Mouse (Mus musculus): ENCODE measurements around the gene Msmo1. TPM values are rescaled to one million over a fixed set of nuclear protein-coding genes. Genes with fewer than 3 reads are reported as not detected.

Gene Msmo1
- polyA plus RNA-seq, 1 experiment, result 150 TPM

DNA sequence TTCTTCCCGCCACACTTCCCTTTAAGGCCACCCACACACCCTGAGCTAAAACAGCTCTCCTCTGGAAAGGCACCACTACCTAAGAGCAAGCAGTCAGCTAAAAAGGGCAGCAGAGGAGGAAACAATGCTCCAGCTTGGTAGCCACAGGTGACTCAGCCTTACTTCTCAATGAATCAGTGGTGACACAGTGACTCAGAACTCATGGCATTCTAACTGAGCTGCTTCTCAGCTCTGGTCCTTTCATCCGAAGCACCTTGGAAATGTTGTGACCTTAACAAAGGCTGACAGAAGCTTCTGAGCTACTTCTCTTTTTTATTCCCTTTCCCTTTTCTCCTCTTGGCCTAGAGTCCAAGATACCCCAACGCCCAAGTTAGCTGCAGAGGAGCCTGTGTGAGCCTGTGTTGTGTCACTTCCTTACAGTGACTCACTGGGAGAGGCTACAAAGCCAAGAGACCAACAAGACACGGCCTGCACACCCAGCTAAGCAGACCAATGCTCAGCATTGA lies 7.3 kb downstream of the Msmo1 start:
- no peak overlapping the region for H3K4me3 ChIP-seq (ENCODE audit: insufficient read depth, low read length)
- H3K4me1 ChIP-seq (ENCODE audit: control insufficient read depth, insufficient read depth, low read length), result peaks cover 6% of the 10 kb centered on the region
- no peak overlapping the region for H3K27ac ChIP-seq (ENCODE audit: insufficient read depth, low read length)
- TF ChIP-seq POLR2A (IDR thresholded peaks at IDR 0.05; ENCODE audit: extremely low read depth, insufficient read depth, low read length), result no peak
- no peak for TF ChIP-seq CTCF (IDR thresholded peaks at IDR 0.05; ENCODE audit: extremely low read depth, insufficient read depth, low read length)

DNA sequence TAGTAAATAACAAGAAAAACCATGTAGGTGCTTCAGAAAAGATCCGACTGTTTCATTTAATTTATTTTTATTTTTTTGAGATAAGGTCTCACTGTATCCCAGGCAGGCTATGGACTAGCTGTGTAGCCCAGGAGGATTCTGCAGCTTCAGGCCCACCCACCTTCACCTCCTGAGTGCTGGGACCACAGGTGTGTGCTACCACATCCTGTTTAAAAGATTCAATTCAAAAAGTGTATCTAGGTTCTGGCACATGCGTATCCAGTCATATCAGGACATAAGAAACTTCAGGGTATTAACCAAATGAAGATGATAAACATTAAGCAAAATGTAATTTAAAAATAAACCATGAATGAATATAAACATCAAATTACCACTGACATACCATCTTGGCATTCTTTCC lies 10.4 kb downstream of the Msmo1 start:
- peaks cover 4% of the 10 kb centered on the region for H3K4me1 ChIP-seq (ENCODE audit: control insufficient read depth, insufficient read depth, low read length)
- H3K4me3 ChIP-seq (ENCODE audit: insufficient read depth, low read length), result no peak overlapping the region
- H3K27ac ChIP-seq (ENCODE audit: insufficient read depth, low read length), result no peak overlapping the region
- TF ChIP-seq POLR2A (IDR thresholded peaks at IDR 0.05; ENCODE audit: extremely low read depth, insufficient read depth, low read length), result no peak
- no peak for TF ChIP-seq CTCF (IDR thresholded peaks at IDR 0.05; ENCODE audit: extremely low read depth, insufficient read depth, low read length)

DNA sequence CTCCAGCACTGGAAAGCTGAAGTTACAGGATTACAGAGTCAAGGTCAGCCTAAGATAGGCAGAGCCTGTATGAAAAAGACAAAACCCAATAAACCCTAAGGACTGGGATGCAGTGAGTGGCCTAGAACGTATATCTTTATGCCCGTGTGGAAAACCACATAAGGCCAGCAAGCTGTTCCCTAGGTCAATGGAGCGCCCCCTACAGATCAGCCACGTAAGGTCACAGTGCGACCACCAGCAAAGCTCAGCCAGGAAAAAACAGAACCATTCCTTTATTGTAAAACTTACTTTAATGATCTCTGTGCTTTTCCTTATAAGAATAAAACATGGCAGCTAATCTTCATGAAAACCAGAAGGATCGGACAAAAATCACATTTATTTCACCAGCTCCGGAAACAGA lies 15.7 kb downstream of the Msmo1 start:
- TF ChIP-seq CTCF (IDR thresholded peaks at IDR 0.05; ENCODE audit: extremely low read depth, insufficient read depth, low read length) (no peak), POLR2A (IDR thresholded peaks at IDR 0.05; ENCODE audit: extremely low read depth, insufficient read depth, low read length) (no peak)
- Histone ChIP-seq H3K4me3 (ENCODE audit: insufficient read depth, low read length) (no peak overlapping the region), H3K4me1 (ENCODE audit: control insufficient read depth, insufficient read depth, low read length) (no peaks in the 10 kb centered on the region), H3K27ac (ENCODE audit: insufficient read depth, low read length) (no peak overlapping the region)

GRCm38 (mm10) chr8:64712499-64712898 lies 21.1 kb downstream of the Msmo1 start:
- H3K4me1 ChIP-seq (ENCODE audit: control insufficient read depth, insufficient read depth, low read length), result no peaks in the 10 kb centered on the region
- H3K27ac ChIP-seq (ENCODE audit: insufficient read depth, low read length), result no peak overlapping the region
- no peak overlapping the region for H3K4me3 ChIP-seq (ENCODE audit: insufficient read depth, low read length)
- TF ChIP-seq POLR2A (IDR thresholded peaks at IDR 0.05; ENCODE audit: extremely low read depth, insufficient read depth, low read length) (no peak), CTCF (IDR thresholded peaks at IDR 0.05; ENCODE audit: extremely low read depth, insufficient read depth, low read length) (no peak)

DNA sequence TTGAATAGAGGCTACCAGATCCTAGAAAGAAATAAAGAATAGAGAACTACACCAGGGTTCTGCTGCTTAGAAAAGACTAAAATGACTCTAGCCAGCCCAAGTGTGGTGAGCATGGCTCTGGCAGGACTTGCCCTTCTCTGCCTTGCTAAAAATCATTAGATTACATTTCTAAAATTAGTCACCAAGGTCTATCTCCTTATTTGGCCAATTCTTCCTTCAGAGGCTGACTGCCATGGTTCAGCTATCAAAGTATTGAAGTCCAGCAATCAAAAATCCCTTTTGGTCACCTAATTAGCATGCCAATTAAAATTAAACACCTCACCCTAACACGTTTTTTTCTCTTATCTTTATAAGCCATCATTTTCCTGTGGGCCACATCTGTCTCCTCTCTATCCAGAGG lies 22.0 kb downstream of the Msmo1 start:
- Histone ChIP-seq H3K27ac (ENCODE audit: insufficient read depth, low read length) (no peak overlapping the region), H3K4me1 (ENCODE audit: control insufficient read depth, insufficient read depth, low read length) (no peaks in the 10 kb centered on the region), H3K4me3 (ENCODE audit: insufficient read depth, low read length) (no peak overlapping the region)
- no peak for TF ChIP-seq POLR2A (IDR thresholded peaks at IDR 0.05; ENCODE audit: extremely low read depth, insufficient read depth, low read length)
- TF ChIP-seq CTCF (IDR thresholded peaks at IDR 0.05; ENCODE audit: extremely low read depth, insufficient read depth, low read length), result no peak

DNA sequence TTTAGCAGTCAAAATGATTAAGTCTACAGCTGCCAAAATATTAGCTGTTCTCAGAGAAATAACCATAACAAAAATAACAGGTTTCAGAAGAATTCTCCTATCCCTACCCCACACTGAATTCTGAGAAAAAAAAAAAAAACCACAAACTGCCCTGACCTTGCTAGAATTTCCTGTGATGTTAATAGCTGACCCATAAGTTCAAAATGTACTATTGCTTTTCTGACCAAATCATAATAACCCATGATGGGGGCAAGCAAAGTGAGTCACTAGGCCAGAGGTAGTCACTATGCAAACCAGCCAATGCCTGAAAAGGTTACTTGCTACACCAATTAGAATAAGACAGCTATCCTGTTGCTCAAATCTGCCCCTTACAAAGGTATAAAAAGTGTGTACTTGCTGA lies 26.1 kb downstream of the Msmo1 start:
- Histone ChIP-seq H3K4me3 (ENCODE audit: insufficient read depth, low read length) (no peak overlapping the region), H3K4me1 (ENCODE audit: control insufficient read depth, insufficient read depth, low read length) (no peaks in the 10 kb centered on the region), H3K27ac (ENCODE audit: insufficient read depth, low read length) (no peak overlapping the region)
- TF ChIP-seq POLR2A (IDR thresholded peaks at IDR 0.05; ENCODE audit: extremely low read depth, insufficient read depth, low read length), result no peak

DNA sequence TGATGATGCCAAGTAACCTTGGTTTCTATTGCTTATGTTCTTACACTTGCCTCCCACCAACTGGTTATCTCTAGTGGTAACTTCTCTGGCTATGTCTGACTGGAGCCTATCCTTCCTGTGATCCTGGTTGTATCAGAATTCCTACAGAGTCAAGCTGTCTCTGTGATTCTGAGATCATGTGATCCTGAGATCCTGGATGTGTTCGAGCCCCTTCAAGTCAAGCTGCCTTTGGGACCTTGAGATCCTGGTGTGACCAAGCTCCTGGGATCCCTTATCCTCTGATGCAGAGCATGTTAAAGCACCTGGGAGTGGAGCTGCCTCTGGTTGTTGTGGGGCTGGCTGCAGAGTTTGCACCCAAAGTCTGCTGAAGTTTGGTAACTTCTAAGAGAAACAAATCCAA lies 30.4 kb downstream of the Msmo1 start:
- Histone ChIP-seq H3K4me3 (ENCODE audit: insufficient read depth, low read length) (no peak overlapping the region), H3K4me1 (ENCODE audit: control insufficient read depth, insufficient read depth, low read length) (no peaks in the 10 kb centered on the region), H3K27ac (ENCODE audit: insufficient read depth, low read length) (no peak overlapping the region)
- TF ChIP-seq CTCF (IDR thresholded peaks at IDR 0.05; ENCODE audit: extremely low read depth, insufficient read depth, low read length), result no peak
- no peak for TF ChIP-seq POLR2A (IDR thresholded peaks at IDR 0.05; ENCODE audit: extremely low read depth, insufficient read depth, low read length)

DNA sequence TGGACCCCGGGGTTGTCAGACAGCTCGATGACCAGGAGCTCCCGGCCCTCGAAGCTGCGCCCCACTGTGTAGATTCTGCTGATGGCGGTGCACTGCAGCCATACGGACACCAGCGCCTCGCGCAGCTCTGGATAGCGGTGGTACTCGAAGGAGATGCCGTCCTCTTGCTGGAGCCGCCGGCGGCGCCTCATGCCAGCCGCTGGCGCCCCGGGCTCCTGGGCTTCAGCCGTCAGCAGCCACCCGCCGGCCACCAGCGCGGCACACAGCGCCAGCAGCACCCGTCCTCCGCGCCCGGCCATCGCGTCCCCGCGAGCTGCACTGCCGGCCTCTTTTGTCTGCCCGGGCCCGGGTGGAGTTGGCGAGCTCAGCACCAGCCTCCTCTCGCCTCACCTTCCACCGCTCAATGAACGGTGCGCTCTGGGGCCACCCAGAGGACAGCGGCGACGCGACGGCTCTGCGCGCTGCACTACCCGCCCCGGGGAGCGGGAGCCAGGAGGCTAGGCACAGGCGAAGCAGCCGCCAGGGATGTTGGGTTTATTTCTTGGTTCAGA lies 40.9 kb downstream of the Msmo1 start, which contains the start of gene Cpe:
Gene Cpe (minus strand): TSS at position 404 of the 551 bp plus-strand sequence.
- peak; percentile 90 for TF ChIP-seq POLR2A (IDR thresholded peaks at IDR 0.05; ENCODE audit: extremely low read depth, insufficient read depth, low read length)
- TF ChIP-seq CTCF (IDR thresholded peaks at IDR 0.05; ENCODE audit: extremely low read depth, insufficient read depth, low read length), result peak; percentile 36
- H3K4me3 ChIP-seq (ENCODE audit: insufficient read depth, low read length), result peak within 1 kb of the TSS; percentile 79
- H3K4me1 ChIP-seq (ENCODE audit: control insufficient read depth, insufficient read depth, low read length), result peaks cover 2% of the 10 kb centered on the region; the same call in 1 of the 2 replicates
- peak within 1 kb of the TSS; percentile 94 for H3K27ac ChIP-seq (ENCODE audit: insufficient read depth, low read length)

DNA sequence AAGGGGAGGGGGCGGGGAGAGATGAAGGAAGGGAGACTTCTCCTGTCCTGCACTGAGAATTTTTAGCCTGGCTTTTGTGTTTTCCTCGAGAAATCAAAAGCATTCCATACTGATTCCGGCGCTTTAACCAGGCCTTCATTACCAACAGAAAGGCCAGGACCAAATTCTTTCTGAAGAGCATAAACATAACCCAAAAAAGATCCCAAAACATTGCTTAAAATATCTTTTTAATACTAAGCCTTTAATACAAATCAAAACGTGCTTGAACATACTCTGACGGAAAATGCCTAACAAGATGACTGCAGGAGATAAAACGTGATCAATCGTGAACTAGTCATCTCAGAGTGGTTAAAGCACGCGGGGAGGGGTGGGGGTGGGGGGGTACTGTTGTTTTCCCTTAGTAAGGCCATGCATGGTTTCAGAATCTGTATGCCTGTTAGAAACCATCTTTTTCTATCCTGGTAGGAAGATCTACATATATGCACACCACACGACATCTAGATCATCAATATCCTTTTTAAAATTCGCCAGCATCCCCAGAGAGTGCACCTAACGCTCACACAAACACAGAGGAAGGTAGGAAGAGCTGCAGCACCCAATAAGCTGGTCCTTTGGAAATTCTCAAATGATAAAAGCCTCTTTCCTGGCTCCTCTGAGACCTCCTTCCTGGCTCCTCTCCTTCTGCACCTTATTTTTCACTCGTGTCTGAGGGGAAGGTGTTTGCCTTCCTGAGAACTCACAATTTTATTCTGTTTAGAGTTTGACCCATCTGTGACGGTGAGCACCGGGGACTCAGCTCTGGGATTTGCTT lies 41.8 kb downstream of the Msmo1 start:
- Histone ChIP-seq H3K4me3 (ENCODE audit: insufficient read depth, low read length) (peak overlapping the region; percentile 79), H3K4me1 (ENCODE audit: control insufficient read depth, insufficient read depth, low read length) (peaks cover 3% of the 10 kb centered on the region; the same call in 1 of the 2 replicates), H3K27ac (ENCODE audit: insufficient read depth, low read length) (peak overlapping the region; percentile 94)
- TF ChIP-seq POLR2A (IDR thresholded peaks at IDR 0.05; ENCODE audit: extremely low read depth, insufficient read depth, low read length) (peak; percentile 61; the same call in 1 of the 2 replicates), CTCF (IDR thresholded peaks at IDR 0.05; ENCODE audit: extremely low read depth, insufficient read depth, low read length) (no peak)

- Histone ChIP-seq H3K4me1 (ENCODE audit: control insufficient read depth, insufficient read depth, low read length) (peaks cover 3% of the 10 kb centered on the region; the same call in 1 of the 2 replicates), H3K4me3 (ENCODE audit: insufficient read depth, low read length) (peak overlapping the region; percentile 79), H3K27ac (ENCODE audit: insufficient read depth, low read length) (no peak overlapping the region)
- TF ChIP-seq CTCF (IDR thresholded peaks at IDR 0.05; ENCODE audit: extremely low read depth, insufficient read depth, low read length) (no peak), POLR2A (IDR thresholded peaks at IDR 0.05; ENCODE audit: extremely low read depth, insufficient read depth, low read length) (no peak)
These were observed 42.7 kb downstream of the Msmo1 start for GRCm38 (mm10) chr8:64690845-64691244.
